Mouse (Mus musculus): ENCODE results near the gene Ist1.

GRCm38 (mm10) chr8:109628638-109629037 is 64.4 kb downstream of the Ist1 start:
- TF ChIP-seq POLR2A (IDR thresholded peaks at IDR 0.05; ENCODE audit: insufficient read depth, low read depth, low read length) (no peak), CTCF (IDR thresholded peaks at IDR 0.05) (no peak)
